Mouse (Mus musculus) liver, embryonic 12.5 days (tissue): ENCODE data around the gene Gimap1. TPM values are rescaled to one million over a fixed set of nuclear protein-coding genes. Genes with fewer than 3 reads are reported as not detected.

Experiments used
- ATAC-seq: fragments of 200-750 bp; cut with Nextera tagmentation; 2 replicates; pipeline ENCODE4 v1.8.0; 2017; ENCODE audit warnings: moderate number of reproducible peaks, mild to moderate bottlenecking, moderate library complexity
- H3K27ac ChIP-seq: fragments of 300-500 bp; sonication (generic); 2 replicates; pipeline ENCODE4 v1.5.1; 2016; ENCODE audit warnings: mild to moderate bottlenecking
- H3K27me3 ChIP-seq: fragments of 300-500 bp; sonication (generic); replicated peaks from 2 replicates; pipeline ENCODE4 v1.6.1; 2016; ENCODE audit warnings: mild to moderate bottlenecking, moderate library complexity
- H3K36me3 ChIP-seq: fragments of 300-500 bp; sonication (generic); 2 replicates; pipeline ENCODE4 v1.6.1; 2016; ENCODE audit warnings: mild to moderate bottlenecking, moderate library complexity
- H3K4me1 ChIP-seq: fragments of 300-500 bp; sonication (generic); 2 replicates; pipeline ENCODE4 v1.6.1; 2016
- H3K4me2 ChIP-seq: fragments of 300-500 bp; sonication (generic); 2 replicates; pipeline ENCODE4 v1.6.1; 2016; ENCODE audit warnings: mild to moderate bottlenecking, moderate library complexity
- H3K4me3 ChIP-seq: fragments of 300-500 bp; sonication (generic); 2 replicates; pipeline ENCODE4 v1.5.1; 2016; ENCODE audit warnings: mild to moderate bottlenecking, moderate library complexity
- H3K9ac ChIP-seq: fragments of 300-500 bp; sonication (generic); 2 replicates; pipeline ENCODE4 v1.6.1; 2016; ENCODE audit warnings: mild to moderate bottlenecking, moderate library complexity
- H3K9me3 ChIP-seq: fragments of 300-500 bp; sonication (generic); replicated peaks from 2 replicates; pipeline ENCODE4 v1.6.1; 2016; ENCODE audit warnings: mild to moderate bottlenecking, moderate library complexity
- WGBS: fragments of 180-500 bp; shearing (Covaris S2); methylation state at CpG from one replicate; pipeline ENCODE4 v1.1.7; 2016; ENCODE audit not compliant: insufficient replicate concordance; 5-methylcytosine and 5-hydroxymethylcytosine counted together
- polyA plus RNA-seq: library from polyadenylated mRNA; unstranded; fragments of >200 nt; fragmentation: Nextera tagmentation; extraction: Ambion mirVana; gene quantifications from 2 replicates; pipeline ENCODE4 v1.2.1, GENCODE M21; 2016

Gene Gimap1
- polyA plus RNA-seq, 1 experiment from 2014 or later = 10.9 TPM

DNA sequence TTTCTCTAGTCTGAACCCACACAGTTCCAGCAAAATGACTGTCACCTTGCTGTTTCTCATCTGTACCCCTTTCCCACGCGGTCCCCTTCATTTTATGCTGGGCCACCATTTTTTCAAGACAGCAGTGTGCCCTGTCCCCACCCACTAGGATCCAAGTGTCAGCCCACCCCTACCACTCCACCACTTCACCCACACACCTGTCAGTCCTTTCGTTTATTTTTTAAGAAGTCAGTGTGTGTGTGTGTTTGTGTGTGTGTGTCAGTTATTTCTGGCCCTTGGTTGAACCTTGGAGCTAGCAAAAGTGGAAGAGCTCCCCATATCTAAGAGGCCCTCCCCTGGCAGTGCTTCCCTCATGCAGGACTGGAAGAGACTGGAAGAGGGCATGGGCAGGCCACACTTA, 30.1 kb downstream of the Gimap1 start:
- no peaks in the 10 kb centered on the region for H3K27me3 ChIP-seq

DNA sequence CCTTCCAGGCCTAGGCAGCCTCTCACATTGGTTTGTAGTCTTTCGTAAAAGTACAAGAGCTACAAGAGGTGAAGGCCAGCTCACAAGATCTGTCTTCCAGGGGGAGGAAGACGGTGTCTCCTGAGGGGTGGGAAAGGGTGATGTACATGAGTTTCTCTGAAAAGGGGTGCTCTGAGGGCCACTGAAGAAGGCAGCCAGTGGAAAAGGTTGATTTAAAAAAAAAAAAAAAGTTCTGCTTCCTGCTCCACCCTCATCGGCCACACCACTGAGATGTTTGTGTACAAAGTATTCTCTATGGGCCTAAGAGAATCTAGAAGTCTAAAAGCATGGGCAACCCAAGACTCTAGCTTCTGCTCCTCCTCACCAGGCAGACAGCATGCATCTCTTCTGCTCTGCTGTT, 31.8 kb downstream of the Gimap1 start, which contains the start of gene Gimap3:
Gimap3 (minus strand) TSS at position 156 of the 400 bp plus-strand sequence.
- H3K4me1 ChIP-seq = no peaks in the 10 kb centered on the region
- H3K27ac ChIP-seq = no peak within 1 kb of the TSS
- no peak within 1 kb of the TSS for H3K9ac ChIP-seq
- H3K4me2 ChIP-seq = no peak within 1 kb of the TSS
- no peaks in the 10 kb centered on the region for H3K27me3 ChIP-seq
- no peaks in the 10 kb centered on the region for H3K9me3 ChIP-seq
- H3K36me3 ChIP-seq = no peaks in the 10 kb centered on the region
- WGBS = 70% methylated on average over 3 of the region's 3 CpGs
- H3K4me3 ChIP-seq = no peak within 1 kb of the TSS
- no peak for ATAC-seq

More for the DNA sequence above, 30.1 kb downstream of the Gimap1 start:
- no peak overlapping the region for H3K4me2 ChIP-seq
- 73% methylated on average over 3 of the region's 3 CpGs for WGBS
- no peak for ATAC-seq
- peaks cover 6% of the 10 kb centered on the region; the same call in 1 of the 2 replicates for H3K9me3 ChIP-seq
- H3K36me3 ChIP-seq = no peaks in the 10 kb centered on the region
- no peak overlapping the region for H3K27ac ChIP-seq
- H3K4me1 ChIP-seq = no peaks in the 10 kb centered on the region
- no peak overlapping the region for H3K9ac ChIP-seq
- no peak overlapping the region for H3K4me3 ChIP-seq

DNA sequence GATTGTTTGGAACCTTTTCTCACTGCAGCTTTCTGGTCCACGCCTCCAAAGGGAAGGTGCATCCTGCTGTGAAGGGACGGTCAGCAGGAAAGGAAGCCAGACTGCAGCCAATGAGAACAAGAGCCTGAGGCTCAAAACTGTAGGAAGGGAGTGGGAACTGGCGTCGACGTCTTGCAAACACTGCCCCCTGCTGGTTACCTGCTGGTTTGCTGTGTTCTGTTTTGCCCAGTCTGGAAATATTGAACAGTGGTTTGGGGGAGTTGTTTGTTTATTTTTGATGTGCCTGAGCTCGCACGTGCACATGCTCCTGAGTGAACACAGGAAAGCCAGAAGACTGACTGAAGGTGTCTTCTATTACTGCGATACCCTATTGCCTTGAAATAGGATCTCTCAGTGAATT, 33.2 kb downstream of the Gimap1 start:
- Histone ChIP-seq H3K27me3 (no peaks in the 10 kb centered on the region), H3K4me1 (no peaks in the 10 kb centered on the region), H3K4me3 (no peak overlapping the region), H3K9ac (no peak overlapping the region), H3K4me2 (no peak overlapping the region), H3K9me3 (no peaks in the 10 kb centered on the region), H3K27ac (no peak overlapping the region), H3K36me3 (no peaks in the 10 kb centered on the region)
- WGBS = 7% methylated on average over 8 of the region's 8 CpGs
- ATAC-seq = no peak

DNA sequence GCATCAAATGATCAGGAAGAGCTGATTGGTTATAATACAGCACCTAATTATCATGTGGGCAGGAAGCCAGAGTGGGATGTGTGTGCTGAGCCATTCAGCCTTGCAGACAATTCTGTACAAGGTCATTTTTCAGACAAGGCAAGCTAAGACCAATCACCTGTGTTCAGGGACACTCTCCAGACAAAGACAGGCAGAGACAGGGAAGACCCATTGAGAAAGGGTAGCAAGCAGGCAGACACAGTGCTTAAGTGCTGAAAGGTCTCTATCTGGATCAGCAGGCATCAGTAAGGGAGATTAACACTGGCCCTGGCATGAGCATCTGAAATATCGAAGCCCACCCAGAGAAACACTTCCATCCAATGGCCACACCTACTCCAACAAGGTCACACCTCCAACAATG, 45.6 kb downstream of the Gimap1 start:
- H3K4me1 ChIP-seq = no peaks in the 10 kb centered on the region
- H3K9ac ChIP-seq = no peak overlapping the region
- 62% methylated on average over 1 of the region's 1 CpGs for WGBS
- no peak overlapping the region for H3K27ac ChIP-seq
- H3K9me3 ChIP-seq = 0 out of 2 replicates have a peak, but pooled peaks cover 4% of the 10 kb centered on the region
- no peak for ATAC-seq
- no peaks in the 10 kb centered on the region for H3K27me3 ChIP-seq
- H3K4me2 ChIP-seq = no peak overlapping the region
- no peaks in the 10 kb centered on the region for H3K36me3 ChIP-seq
- no peak overlapping the region for H3K4me3 ChIP-seq

DNA sequence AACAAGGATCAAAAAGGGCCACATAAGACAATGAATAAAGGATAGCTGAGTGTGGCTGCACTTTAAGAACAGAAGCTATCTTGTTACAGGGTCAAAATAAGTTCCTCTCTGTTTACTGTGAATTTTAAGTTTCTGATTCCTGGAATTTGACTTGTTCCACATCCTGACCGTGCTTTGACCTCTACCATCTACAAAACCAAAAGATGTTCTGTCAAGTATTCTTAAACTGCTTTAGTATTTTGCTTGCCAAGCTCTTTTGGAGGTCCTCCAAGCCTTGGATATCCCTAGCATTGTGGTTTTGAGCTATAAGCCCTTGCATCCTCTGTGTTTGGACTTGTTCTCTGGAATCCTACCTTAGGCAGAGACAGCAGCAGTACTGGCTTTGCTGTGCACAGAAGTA, 46.3 kb downstream of the Gimap1 start:
- Histone ChIP-seq H3K27me3 (no peaks in the 10 kb centered on the region), H3K36me3 (no peaks in the 10 kb centered on the region), H3K4me3 (no peak overlapping the region), H3K9me3 (no peaks in the 10 kb centered on the region), H3K4me1 (no peaks in the 10 kb centered on the region), H3K27ac (no peak overlapping the region), H3K9ac (no peak overlapping the region), H3K4me2 (no peak overlapping the region)
- ATAC-seq = no peak
- WGBS = 35% methylated on average over 1 of the region's 1 CpGs

DNA sequence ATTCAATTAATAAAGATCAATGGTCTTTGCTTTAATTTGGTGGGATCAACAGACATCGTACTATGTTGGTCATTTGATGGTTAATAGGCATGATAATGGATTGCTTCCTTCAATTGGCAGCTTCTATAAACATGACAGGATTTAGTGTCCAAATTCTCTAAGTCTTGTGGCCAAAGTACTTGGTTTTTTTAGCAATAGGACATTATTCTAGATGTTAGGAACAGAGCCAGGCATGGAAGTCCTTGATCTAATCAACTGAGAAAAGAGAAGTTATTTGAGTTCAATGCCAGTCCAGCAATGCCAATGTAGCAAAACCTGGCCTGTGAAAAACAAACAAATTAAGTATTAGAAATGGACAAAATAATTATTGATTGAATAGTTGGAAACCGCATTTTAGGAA, 46.7 kb downstream of the Gimap1 start:
- Histone ChIP-seq H3K27me3 (no peaks in the 10 kb centered on the region), H3K9me3 (no peaks in the 10 kb centered on the region), H3K27ac (no peak overlapping the region), H3K4me1 (no peaks in the 10 kb centered on the region), H3K4me3 (no peak overlapping the region), H3K4me2 (no peak overlapping the region), H3K36me3 (no peaks in the 10 kb centered on the region), H3K9ac (no peak overlapping the region)
- 58% methylated on average over 2 of the region's 2 CpGs for WGBS
- no peak for ATAC-seq

DNA sequence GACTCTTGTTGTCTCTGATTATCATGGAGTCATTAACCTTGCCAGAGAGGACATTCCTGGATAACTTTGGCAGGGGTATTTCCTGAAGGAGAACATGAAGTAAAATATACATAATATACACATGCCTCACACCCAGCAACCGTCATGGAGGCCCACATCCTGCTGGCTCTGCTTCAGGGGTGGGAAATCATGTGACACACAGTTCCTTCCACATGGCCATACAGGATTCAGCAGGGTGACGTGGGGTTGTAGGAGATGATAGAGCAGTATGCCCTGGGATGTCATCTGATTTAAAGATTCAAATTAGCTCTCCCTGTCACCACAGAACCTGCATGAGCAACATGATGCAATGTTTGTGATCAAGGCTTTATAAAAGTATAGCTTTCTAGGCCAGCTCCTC, 49.0 kb downstream of the Gimap1 start:
- Histone ChIP-seq H3K4me1 (no peaks in the 10 kb centered on the region), H3K27ac (no peak overlapping the region), H3K9ac (no peak overlapping the region), H3K36me3 (no peaks in the 10 kb centered on the region), H3K27me3 (no peaks in the 10 kb centered on the region), H3K4me2 (no peak overlapping the region), H3K9me3 (no peaks in the 10 kb centered on the region), H3K4me3 (no peak overlapping the region)
- ATAC-seq = no peak
- WGBS = 61% methylated on average over 2 of the region's 2 CpGs

Other genes with a start within 250 kb of the Gimap1 start
- 1.8 and 2.3 TPM in 2 replicates for gene Atp6v0e2, start 201.4 kb upstream of the Gimap1 start, polyA plus RNA-seq
- 1.6 and 3.1 TPM in 2 replicates for gene Lrrc61, start 184.3 kb upstream of the Gimap1 start, polyA plus RNA-seq
- 6.1 and 6.8 TPM in 2 replicates for gene Rarres2, start 166.3 kb upstream of the Gimap1 start, polyA plus RNA-seq
- gene Gm45021, start 149.4 kb upstream of the Gimap1 start, polyA plus RNA-seq = 0.44 TPM in 1 of 2 replicates, not detected in the other
- gene Repin1, start 145.2 kb upstream of the Gimap1 start, polyA plus RNA-seq = 11.8 and 13.2 TPM in 2 replicates
- gene Gm44965, start 145.1 kb upstream of the Gimap1 start, polyA plus RNA-seq = not detected in 2 replicates
- gene Zfp775, start 137.0 kb upstream of the Gimap1 start, polyA plus RNA-seq = 2.0 and 2.2 TPM in 2 replicates
- gene AI854703, start 112.3 kb upstream of the Gimap1 start, polyA plus RNA-seq = 0.30 and 0.50 TPM in 2 replicates
- gene Gimap8, start 91.8 kb upstream of the Gimap1 start, polyA plus RNA-seq = 0.93 and 1.0 TPM in 2 replicates
- 11.4 and 12.9 TPM in 2 replicates for gene Gimap9, start 62.9 kb upstream of the Gimap1 start, polyA plus RNA-seq
- gene Gimap4, start 54.5 kb upstream of the Gimap1 start, polyA plus RNA-seq = 15.7 and 15.9 TPM in 2 replicates
- 11.7 and 12.7 TPM in 2 replicates for gene Gimap6, start 30.8 kb upstream of the Gimap1 start, polyA plus RNA-seq
- 0.75 and 1.2 TPM in 2 replicates for gene Gm28053, start 20.4 kb upstream of the Gimap1 start, polyA plus RNA-seq
- 0.10 and 0.18 TPM in 2 replicates for gene Gimap7, start 20.4 kb upstream of the Gimap1 start, polyA plus RNA-seq
- 3.0 and 3.7 TPM in 2 replicates for gene Gimap5, start 7.1 kb downstream of the Gimap1 start, polyA plus RNA-seq
- gene Gimap3, start 31.8 kb downstream of the Gimap1 start, polyA plus RNA-seq = not detected in 2 replicates
- gene Tmem176a, start 101.9 kb downstream of the Gimap1 start, polyA plus RNA-seq = 48.3 and 53.2 TPM in 2 replicates
- 92.9 and 93.2 TPM in 2 replicates for gene Tmem176b, start 102.4 kb downstream of the Gimap1 start, polyA plus RNA-seq
- gene Aoc1, start 133.8 kb downstream of the Gimap1 start, polyA plus RNA-seq = not detected in 2 replicates
- gene 1600015I10Rik, start 190.8 kb downstream of the Gimap1 start, polyA plus RNA-seq = not detected in 2 replicates
- gene Doxl2, start 235.9 kb downstream of the Gimap1 start, polyA plus RNA-seq = not detected in 2 replicates
- gene Svs1, start 247.8 kb downstream of the Gimap1 start, polyA plus RNA-seq = not detected in 2 replicates